Mouse (Mus musculus): ENCODE data around the gene Gm21719.
"Not testable (repeated sequence)": the region's sequence is repeated elsewhere in the genome, so short reads cannot be mapped to it uniquely, and the experiment has no call there.

Gene Gm21719

DNA sequence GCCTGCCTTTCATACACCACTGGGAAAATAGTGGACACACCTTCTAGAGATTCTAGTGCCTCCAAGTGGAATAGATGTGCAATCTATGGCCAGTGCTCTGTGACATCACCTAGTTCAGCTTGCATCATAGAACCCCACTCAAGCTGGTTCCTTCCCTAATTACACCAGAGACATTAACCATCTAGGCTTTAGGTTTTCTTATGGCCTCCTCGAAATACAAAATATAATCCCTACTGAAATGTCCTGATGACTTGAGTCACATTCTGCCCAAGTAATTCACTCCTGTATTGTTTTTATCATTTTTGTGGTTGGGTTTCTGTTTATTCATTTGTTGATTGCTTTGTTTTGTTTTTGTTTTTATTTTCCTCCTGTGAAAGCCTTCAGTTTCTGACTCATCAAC is at the start of gene Gm21719:
Gm21719 (minus strand) TSS at position 101 of the 400 bp plus-strand sequence.
- not testable (repeated sequence) for DNase-seq

All from layer of hippocampus, adult 9-11 months (tissue).